Mouse (Mus musculus): ENCODE results near the gene Meig1.
A peak's percentile ranks its signal among the peaks of the same experiment; 100 is the strongest.
"Not testable (repeated sequence)": the region's sequence is repeated elsewhere in the genome, so short reads cannot be mapped to it uniquely, and the experiment has no call there.

The Meig1 gene

DNA sequence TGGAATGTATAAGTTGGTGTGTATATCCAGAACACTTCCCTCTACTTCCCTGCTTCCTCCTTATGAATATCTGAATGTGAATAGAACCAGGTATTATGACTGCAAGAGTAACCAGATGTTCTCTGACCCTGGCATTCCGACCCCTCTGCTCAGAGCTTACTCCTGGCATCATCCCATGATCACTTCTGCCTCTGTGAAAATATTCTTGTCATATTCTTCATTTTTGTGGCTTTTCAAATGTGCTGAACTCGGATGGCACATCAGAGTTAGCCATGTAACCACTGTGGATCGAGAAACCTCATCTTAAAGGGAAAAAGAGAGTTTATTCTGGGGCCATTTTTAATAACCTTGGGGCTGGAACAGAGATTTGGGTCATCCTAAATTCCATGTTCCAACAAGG lies at the start of gene Meig1:
Gene Meig1, minus strand, starts transcription at position 101 of the 400 bp plus-strand sequence.
- no peak for DNase-seq

GRCm38 (mm10) chr2:3456590-3456989 lies 34.1 kb upstream of the Meig1 start:
- no peak for DNase-seq

GRCm38 (mm10) chr2:3453096-3453495 lies 30.6 kb upstream of the Meig1 start:
- no peak for DNase-seq

- no peak for DNase-seq
Measured at GRCm38 (mm10) chr2:3449431-3449830, 27.0 kb upstream of the Meig1 start.

DNA sequence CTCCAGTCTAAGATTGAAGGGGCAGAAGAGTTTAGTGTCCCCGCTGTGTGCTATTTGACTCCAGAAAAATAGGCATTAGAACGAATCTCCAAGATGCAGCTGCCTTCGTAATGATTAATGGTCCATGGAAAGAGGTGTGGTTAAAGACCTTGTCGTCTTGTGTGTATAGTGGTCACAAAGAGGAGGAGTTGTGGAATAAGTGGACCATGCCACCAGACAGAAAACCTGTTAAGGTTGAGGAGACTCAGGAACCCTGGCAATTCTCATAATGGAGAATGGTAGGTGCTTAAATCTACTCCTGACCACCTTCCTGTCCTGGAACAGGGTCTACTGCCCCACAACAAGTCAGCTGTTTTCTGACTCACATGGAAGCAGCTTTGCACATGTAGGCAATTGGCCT lies 23.5 kb upstream of the Meig1 start:
- DNase-seq, result no peak

- no peak for DNase-seq
Measured at GRCm38 (mm10) chr2:3444206-3444605, 21.8 kb upstream of the Meig1 start.

GRCm38 (mm10) chr2:3437956-3438355 lies 15.5 kb upstream of the Meig1 start:
- DNase-seq, result no peak

GRCm38 (mm10) chr2:3435369-3436061 lies 13.1 kb upstream of the Meig1 start:
- no peak for DNase-seq

DNA sequence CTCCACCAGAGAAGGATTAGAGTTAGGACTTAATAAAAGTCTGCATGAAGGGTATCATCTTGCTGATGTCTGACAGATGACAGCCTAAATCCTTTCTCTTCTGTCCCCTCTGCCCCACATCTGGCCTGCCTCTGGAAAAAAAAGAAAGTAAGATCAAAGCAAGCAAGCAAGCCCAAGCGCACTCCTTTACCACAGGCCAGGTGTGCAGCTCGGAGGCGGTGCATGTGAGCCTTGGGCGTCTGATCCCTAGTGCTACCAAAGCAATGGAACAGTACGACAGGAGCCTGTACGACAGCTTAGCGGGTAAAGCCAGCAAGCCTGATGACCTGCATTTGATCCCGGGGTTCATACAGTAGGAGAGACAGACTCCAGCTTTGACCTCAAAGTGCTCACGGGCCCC lies 8.5 kb upstream of the Meig1 start:
- peak; percentile 67 to 80 for DNase-seq

GRCm38 (mm10) chr2:3424579-3424910 lies 2.1 kb upstream of the Meig1 start:
- no peak for DNase-seq

DNA sequence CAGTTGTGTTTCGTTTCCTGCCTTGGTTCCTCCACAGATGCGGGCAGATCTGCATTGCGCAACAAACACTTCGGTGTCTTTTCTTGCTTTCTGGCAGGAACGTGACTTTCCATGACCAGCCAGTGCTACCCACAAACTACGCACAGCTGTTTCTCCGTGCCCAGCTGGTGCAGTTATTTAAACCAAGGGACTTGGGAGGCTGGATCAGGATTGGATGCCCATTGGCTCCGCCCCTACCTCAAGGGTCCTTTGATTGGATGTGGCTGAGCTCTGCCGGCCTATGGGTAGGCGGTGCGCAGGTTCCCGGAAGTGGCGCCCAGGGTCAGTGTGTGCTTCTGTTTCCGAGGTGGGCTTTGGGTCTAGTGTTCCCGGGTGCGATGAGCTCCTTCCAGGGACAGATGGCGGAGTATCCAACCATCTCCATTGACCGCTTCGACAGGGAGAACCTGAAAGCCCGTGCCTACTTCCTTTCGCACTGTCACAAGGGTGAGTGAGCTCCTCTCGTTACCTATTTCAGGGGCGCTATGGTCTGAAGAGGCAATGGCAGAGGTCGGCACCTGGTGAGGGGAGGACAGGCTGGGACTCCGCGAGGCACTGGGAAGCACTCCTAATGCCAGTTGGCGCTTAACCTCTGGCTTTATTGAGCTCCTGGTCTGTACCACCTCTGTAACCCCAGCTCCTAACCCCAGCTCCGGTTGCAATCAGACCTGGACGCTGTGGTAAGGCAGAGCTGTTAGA lies 1.6 kb upstream of the Meig1 start, which contains the start of gene Dclre1c:
Gene Dclre1c, plus strand, starts transcription at position 291 of the 738 bp plus-strand sequence.
- DNase-seq, result peak; percentile 94 to 97

DNA sequence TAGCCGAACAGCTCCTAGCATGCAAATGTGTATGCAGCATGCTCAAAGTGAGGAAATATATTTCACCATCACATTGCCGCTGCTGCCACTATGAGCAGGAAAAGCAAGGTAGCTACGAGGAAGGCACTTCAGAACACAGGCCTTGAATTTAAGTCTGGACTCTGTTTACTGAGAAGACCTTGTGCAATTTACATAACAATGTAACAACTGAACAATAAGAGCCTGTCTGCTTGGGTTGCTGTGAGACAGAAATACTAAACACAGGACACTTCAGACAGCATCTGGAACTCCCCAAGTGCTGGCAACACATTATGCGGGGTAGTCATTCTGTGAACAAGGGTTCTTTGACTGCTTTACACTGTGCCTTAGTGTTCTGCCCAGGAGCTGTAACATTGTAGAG lies 2.3 kb downstream of the Meig1 start:
- DNase-seq, result no peak

DNA sequence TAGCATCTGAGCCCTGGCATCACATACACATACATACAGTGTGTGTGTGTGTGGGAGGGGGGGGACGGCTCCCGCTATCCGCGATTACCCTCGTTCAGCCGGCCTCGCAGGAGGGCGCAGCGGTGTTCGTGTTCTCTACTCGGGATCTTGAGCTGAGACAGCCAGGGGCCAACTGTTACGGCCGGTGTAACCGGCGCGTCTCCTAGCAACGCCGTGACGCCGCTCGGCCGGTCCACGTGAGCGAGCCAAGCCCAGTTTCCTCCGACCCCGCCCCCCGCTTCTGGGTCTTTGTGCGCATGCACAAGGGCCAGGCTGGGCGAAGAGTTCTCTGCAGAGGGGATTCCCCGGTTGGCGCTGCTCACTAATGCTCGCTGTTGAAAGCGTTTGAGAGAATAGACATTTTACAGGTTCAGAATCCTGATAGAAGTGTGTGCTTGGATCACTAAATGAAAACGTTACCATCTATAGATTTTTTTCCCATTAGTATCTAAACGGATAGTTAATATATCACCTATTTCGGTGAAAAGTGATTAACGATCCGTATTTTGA lies 3.5 kb downstream of the Meig1 start:
- DNase-seq, result peak; percentile 84 to 86

DNA sequence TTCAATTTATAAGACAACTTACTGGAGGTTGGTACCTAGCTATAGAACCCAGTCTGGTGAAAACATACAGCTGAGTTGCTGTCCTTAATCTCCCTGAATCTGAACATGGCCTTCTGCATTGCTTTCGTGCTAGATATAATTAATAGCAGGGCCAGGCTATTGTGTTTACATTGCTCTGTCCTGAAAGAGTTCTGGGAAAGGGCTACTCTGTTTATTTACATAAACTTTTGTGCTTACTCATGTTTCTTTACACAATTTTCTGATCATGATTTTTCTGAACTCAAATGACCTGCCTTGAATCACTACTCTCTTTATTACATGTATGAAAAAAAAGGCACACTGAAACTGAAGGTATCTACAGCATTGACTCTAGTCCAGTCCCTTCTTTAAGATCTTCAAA lies 6.8 kb downstream of the Meig1 start:
- DNase-seq, result no peak

- peak; percentile 26 to 39 for DNase-seq
Measured at GRCm38 (mm10) chr2:3414241-3414640, 8.2 kb downstream of the Meig1 start.

GRCm38 (mm10) chr2:3407756-3408155 lies 14.7 kb downstream of the Meig1 start:
- DNase-seq, result no peak

DNA sequence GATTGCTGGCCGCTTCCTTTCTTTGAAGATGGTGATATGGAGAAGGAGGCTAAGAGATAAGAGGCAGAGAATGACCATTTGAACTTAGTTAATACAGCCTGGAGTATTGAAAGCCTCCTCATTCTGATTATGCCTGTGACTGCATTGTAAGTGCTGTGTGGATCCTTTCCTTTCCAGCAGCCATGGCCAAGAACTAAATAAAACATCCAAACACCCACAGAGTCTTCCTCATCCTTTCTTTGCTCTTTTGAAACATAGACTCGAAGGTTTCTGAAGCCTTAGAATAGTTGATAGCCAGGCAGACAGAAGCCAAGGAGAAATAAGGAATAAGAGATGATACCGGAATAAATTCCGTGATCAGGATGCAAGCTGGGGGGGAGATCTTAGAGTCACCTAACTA lies 16.5 kb downstream of the Meig1 start:
- no peak for DNase-seq

GRCm38 (mm10) chr2:3397110-3397509 lies 25.3 kb downstream of the Meig1 start, which contains the start of gene Olah:
Gene Olah, minus strand, starts transcription at chr2:3397210.
- DNase-seq, result not testable (repeated sequence)

- no peak for DNase-seq
Measured at GRCm38 (mm10) chr2:3391945-3392344, 30.5 kb downstream of the Meig1 start.

DNA sequence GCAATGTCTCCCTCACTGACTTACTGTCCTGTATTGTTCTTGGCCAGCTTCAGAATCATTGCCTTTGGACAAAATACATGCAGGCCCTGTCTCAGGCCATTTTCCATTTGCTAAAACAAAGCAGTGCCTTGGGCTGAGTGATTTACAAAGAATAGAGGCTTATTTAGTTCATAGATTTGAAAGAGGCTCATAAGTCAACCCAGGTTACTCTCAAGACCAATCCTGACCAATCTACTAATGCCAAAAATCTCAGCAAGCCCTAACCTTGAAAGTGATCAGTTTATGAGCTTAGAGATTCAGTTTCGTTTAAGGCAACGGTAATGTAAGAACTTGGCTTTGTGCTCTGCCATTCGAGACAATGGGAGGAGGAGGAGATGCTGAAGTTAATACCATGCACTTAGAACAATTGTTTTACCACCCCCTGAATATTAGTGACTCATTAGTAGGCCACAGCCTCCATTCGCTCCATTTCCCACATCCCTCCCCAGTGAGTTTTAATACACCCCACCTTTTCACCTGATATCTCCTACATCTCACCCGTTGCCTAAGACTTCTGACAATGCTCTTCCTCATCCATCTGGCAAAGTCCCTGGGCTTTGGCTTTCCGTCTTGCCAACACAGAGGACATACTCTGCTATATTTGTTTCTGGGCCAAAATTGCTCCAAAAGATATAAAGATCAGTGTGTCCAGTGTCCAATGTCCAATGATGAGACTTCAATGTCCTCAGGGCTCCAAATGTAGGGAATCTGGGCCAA lies 35.2 kb downstream of the Meig1 start:
- no peak for DNase-seq

DNA sequence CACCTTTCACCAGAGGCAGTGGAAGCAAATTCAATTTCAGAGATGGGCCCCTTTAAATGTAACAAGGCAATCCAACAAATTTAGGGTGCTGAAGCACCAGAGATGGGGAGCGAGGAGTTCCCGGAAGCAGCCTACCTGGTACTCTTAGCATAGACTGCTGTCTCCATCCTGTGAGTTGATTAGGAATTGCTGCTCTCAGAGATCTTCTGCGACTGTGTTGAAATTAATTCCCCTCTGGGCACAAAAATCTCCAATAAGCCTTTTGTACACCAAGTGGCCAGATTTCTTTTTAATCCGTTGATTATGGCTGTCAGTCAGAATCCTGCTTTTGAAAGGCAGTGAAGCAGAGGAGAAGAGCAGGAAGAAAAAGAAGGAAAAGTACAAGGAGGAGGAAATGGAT lies 57.3 kb downstream of the Meig1 start:
- no peak for DNase-seq

GRCm38 (mm10) chr2:3361067-3361466 lies 61.4 kb downstream of the Meig1 start:
- no peak for DNase-seq
